Mouse (Mus musculus) cerebellum, postnatal 4 days (tissue): ENCODE measurements around the gene Sec14l5.

Source experiments
- DNase-seq, 2 experiments: peaks; one replicate each; pipeline ENCODE4 v3.0.0; 2022; ENCODE audit warnings: low spot score in 2 of 2, mixed read lengths in 1 of 2

The Sec14l5 gene

GRCm38 (mm10) chr16:5153299-5154026 is 6.6 kb downstream of the Sec14l5 start:
- no peak for DNase-seq

GRCm38 (mm10) chr16:5155014-5155413 is 8.1 kb downstream of the Sec14l5 start:
- DNase-seq: no peak

DNA sequence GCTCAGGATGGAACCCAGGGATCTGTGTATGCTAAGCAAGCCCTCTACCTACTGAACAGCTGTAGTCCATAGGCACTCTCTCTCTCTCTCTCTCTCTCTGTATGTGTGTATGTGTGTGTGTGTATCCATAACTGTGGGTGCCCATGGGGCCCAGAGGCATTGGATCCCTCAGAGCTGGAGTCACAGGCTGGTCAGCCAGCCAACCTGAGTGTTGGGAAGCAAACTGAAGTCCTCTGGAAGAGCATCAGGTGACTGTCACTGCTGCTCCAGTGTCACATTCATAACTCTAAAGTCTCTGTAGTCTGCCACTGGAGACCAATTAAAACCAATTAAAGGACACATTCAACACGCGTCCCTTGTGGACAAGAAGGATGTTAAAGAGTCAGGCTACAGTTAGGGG is 9.6 kb downstream of the Sec14l5 start:
- no peak for DNase-seq

DNA sequence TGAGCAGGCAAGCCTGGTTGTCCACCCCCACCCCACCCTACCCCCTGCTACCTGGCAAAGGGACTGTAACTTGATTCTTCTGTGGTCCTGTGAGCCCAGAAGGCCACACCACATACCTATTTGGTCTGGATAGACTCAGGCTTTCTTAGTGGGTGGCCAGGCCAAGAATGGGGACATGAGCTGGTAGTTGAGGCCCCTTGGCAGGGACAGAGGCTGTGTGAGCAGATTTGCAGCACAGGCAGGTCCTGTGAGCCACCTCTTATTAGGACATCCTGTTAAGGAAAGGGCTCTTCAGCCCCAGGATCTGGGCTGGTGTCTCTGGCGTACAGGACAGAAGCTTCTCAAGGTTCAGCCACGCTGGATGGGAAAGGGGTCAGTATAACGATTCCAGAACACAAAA is 10.2 kb downstream of the Sec14l5 start:
- DNase-seq: no peak

- no peak for DNase-seq
Measured at GRCm38 (mm10) chr16:5159248-5159647, 12.3 kb downstream of the Sec14l5 start.

DNA sequence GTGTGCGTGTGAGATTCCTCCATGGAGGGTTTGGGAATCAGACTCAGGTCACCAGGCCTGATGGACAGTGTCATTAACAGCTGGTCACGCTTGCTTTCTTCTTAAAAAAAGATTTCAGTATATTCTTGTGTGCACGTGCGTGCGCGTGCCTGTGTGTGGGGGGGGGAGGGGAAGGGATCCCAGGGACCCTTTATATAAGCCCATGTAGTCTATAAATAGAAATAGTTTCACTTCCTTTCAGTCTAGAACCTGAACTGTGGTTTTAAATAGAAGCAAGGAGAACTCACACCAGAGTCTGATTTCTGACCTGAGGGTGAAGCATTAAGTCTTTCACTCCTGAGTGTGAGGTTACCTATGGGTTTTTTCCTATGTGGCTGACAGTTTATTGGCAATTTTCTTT is 17.4 kb downstream of the Sec14l5 start:
- DNase-seq: no peak

GRCm38 (mm10) chr16:5168038-5168437 is 21.1 kb downstream of the Sec14l5 start:
- DNase-seq: no peak

- no peak for DNase-seq
Measured at GRCm38 (mm10) chr16:5168829-5169228, 21.9 kb downstream of the Sec14l5 start.

DNA sequence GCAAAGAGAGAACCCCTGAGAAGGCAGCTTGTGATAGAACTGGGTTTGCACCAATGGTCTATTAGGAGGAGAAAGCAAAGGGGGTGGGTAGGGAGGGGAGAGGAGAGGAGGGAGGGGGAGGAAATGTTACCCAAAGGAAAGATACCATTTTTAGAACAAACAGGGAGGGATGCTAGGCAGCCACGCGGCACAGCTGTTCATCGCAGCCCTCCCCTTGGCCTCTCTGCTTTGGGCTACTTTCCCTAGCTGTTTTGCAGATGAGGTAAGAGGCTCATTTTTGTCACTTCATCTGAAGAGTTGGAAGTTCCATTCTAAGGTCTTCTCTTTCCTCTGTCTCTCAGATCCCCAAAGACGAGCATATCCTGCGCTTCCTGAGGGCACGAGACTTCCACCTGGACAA is 25.7 kb downstream of the Sec14l5 start:
- DNase-seq: no peak

DNA sequence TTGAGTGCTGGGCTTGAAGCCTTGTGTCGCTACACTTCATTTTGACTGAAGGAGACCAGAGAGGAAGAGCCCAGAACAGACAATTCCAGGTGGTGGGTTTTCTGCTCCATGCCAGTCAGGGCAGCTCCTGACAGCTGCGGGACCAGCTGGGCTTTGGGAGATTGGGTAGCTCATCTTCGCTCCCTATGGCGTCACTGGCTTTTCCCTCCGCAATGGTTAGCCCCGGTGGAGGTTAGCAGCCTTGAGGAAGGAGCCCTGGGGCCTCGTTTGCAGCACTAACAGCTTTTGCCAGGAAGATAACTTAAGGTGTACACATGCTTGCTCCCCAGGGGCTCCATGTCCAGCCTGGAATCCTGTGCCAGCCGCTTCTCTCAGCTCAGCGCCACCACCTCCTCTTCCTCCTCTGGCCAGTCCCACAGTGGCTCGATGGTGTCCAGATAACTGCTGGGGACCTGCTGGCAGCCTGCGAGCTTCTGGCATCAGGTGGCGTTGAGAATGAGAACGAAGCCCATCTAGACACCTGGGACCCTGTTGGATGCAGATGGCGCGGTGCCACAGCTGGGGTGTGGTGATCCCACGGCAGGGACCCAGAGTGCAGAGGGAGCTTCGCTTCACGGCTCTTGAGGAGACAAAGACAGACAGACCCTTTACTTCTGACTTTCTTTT is 36.5 kb downstream of the Sec14l5 start:
- peak in 1 of 2 experiments; percentile 42 for DNase-seq

- DNase-seq: no peak
Measured at GRCm38 (mm10) chr16:5184101-5184500, 37.2 kb downstream of the Sec14l5 start.

DNA sequence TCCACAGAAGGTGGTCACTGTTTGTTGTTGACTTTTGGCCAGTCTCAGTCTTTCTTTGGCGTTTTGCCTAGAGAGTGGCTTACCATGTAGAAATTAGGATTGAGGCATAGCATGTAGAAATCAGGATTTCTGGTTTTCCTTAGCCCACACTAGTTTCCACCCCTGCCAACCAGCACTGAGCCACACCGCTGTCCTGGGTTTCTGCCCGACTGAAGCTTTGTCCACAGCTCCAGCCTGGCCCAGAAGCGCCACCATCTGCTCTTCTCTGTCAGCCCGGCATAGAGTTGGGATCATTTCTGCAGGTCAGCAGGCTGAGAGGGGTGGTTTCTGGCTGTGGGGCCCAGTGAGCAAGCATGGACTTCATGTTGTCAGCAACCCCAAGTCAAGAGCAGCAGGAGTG is 38.0 kb downstream of the Sec14l5 start:
- DNase-seq: peak in 1 of 2 experiments; percentile 39

DNA sequence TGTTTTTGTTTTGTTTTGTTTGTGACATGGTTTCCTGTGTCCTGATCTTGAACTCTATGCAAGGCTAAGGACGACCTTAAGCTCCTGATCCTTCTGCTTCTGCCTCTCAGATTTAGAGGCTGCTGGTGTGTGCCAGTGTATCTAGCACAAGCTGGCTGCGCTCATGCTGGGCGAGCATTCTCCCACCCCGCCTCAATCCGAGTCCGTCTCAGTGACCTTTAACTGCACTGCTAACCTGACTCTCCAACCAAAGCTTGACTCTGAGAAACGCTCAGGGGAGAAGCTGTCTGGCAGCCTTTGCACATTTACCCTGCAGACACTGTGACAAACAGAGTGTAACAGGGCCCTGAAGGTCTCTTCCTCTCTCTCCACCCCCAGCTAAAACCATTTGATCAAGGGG is 38.8 kb downstream of the Sec14l5 start:
- DNase-seq: no peak

- DNase-seq: no peak
Measured at GRCm38 (mm10) chr16:5186234-5186633, 39.3 kb downstream of the Sec14l5 start.

DNA sequence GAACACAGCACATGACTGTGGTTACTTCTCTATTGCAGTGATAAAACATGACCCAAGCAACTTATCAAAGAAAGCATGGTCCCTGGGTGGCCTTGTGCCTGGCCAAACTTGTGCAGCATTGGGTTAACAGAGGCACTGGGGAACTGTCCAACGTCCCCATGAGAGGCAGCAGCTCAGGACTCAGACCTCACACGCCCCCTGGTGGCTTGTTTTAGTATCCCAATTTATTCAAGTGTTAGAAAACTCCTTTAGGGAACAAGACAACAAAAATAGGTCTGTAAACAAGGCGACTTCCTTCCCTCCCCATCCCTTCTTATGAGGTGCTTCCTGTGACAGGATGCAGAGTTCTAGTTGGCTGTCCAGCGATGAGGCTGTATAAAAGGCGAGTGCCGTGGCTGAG is 48.2 kb downstream of the Sec14l5 start:
- DNase-seq: peak in 1 of 2 experiments; percentile 62

GRCm38 (mm10) chr16:5202681-5203080 is 55.8 kb downstream of the Sec14l5 start:
- DNase-seq: peak in 1 of 2 experiments; percentile 39

- no peak for DNase-seq
Measured at GRCm38 (mm10) chr16:5203200-5203599, 56.3 kb downstream of the Sec14l5 start.

DNA sequence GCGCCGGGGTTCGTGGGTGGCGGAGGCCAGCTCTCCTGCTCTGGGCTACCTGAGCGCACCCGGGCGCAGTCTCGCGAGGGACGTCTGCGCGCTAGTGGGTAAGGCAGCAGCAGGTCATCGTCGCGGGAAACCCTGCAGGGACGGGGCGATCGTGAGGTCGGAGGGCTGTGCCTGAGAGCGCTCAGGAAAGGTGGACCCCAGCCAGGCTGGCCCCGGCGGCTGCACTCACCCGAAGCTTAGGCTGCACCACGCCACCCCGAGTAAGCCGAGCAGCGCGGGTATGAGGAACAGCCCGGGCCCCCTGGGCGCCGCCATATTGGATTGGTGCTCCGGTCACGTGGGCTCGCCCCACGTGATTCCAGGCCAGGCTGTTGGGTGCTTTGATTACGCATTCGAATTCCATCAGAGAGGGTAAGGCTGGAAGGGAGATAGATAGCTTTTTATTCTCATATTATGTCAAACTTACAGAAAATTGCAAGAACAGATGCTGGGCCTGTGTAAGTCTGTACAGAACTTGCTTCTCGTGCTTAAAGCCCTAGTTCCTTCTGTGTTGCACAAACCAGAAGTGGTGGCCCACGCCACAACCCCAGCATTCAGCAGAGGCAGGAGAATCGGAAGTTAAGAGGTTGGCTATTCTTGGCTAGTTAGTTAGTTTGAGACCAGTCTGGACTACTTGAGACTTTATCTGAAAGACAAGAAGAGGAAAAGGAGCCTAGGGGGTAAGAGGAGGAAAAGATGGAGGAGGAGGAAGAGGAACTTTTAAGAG is 56.9 kb downstream of the Sec14l5 start, which contains the start of gene Nagpa:
Gene Nagpa (minus strand): TSS at position 345 of the 766 bp plus-strand sequence.
- DNase-seq: peak; percentile 71 to 84

DNA sequence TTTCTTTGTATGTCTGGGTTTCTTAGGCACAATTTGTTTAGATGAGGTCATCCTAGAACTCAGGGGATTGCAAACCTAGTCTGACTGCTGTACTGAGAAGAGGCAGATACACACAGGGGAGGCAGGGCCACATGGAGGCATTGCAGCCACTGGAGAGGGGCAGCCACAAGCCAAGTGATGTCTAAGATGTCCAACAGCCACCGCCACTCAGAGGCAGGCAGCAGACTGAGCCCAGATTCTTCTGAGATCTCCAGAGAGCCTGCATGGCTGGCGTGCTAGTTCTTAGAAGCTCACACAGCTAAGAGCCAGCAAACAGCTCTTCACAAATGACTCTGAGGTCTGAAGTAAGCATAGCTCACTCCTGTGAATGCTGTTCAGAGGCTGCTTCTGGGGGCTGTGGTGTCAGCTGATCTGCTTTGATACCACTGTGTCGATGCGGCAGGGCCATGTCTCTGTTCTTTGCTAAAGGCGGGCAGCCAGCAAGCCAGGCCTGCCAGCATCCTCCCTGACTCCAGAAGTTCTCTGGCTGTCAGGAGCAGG is 58.6 kb downstream of the Sec14l5 start:
- no peak for DNase-seq

DNA sequence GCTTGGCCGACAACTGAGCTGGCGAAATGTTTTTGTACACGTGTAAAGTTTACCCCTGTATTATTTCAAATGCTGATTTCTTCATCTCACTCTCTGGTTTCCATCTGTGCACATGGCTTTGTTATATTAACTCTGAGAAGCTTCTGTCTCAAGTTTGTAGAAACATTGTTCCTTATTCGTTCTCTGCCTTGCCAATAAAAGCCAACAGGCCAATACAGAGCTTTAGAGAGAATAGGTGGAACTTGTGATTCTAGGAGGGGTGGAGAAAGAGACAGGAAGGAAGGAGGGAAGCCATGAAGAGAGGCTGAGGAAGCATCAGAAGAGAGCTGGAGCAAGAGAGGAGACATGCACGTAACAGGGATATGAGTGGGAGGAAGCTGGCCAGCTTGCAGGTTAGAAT is 59.1 kb downstream of the Sec14l5 start:
- no peak for DNase-seq

GRCm38 (mm10) chr16:5210365-5210764 is 63.5 kb downstream of the Sec14l5 start:
- DNase-seq: no peak

DNA sequence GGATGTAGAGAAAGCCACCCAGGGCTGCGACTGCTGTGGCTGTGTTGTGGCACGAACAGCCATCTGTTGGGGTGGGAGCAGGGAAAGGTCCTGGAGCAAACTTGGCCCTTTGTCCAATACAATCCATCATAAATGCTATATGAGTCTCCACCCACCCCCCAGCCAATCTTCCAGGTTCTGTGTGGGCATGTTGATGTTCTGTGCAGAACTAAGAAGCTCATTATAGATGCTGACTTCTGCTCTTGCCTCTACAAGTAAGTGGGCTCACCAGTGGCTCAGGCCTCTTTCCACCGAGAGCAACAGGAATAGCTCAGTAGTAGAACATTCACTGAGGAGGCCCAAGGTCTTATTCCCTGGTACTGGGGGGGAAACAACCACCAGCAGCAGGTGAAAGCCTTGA is 65.2 kb downstream of the Sec14l5 start:
- DNase-seq: no peak
